Mouse (Mus musculus) liver (tissue): ENCODE data around the gene E330017A01Rik.

ENCODE experiments used
- DNase-seq: peaks from one replicate; pipeline ENCODE4 v3.0.0-alpha.2; 2020; ENCODE audit warnings: mixed read lengths

Gene E330017A01Rik

DNA sequence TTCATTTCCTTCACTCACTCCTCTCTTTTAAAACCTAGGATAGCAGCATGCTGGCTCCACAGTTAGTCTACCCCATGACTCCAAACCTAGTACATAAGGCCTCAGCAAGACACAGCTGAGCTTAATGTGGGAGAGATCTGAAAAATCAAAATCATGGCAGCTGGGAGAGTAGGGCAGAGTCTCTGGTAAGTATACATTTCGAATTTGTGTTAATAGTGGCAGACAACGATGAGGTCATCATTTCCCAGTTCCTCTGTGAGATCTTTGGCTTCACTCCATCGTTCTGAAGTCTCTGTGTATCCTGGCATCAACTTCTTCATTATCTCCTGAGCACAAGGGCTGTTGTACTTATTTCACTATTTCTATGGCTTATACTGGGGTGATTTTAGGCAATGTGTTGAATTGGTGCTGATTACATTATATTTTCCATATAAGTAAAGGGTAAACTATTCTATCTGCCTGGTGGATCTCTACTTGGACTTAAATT lies at the start of gene E330017A01Rik:
TSS of gene E330017A01Rik (minus strand) at position 51 of the 487 bp plus-strand sequence.
- no peak for DNase-seq

DNA sequence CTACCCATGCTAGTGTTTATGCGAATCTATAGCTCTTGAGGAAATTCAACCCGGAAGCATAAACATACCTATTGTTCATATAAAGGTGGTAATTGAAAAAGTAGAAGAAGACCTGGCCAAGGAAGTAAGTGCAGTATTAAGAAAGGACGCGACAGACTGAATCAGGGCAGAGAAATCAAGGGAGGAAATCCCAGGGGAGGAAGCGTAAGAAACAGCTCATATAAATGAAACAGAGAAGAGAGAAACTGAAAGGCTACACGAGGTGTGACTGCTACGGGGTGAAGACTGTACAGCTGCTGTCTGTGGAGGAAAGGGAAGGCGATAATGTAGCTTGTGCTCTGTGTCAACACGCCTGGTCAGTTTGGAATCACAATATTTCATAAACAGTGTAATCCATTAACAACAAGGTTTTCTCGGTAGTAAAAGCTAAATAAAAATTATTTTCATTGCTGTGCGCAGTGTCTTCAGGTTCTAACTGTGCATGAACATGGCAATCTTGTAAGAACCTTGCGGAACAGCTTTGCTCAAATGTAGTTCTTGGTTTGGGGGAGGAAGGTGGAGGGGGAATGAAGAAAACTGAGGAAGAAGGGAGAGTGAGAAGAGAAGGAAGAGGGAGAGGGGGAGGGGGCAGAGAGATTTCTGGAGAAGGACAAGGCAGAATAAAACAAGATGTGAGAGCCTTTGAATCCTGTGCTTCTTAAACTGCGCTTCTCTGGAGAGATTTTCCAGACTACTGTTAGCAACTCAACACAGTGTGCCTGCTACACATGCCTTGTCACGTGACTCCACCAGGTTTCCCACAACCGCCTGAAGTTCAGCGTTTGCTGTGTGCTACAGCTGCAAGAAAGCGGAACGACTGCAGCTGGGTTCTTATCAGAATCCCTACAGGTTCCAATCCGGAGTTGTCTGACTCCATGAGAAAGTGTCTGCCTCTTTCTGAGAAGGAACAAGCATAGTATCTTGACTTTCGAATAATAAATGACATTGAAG lies 47.3 kb upstream of the E330017A01Rik start:
- DNase-seq: peak; percentile 43

DNA sequence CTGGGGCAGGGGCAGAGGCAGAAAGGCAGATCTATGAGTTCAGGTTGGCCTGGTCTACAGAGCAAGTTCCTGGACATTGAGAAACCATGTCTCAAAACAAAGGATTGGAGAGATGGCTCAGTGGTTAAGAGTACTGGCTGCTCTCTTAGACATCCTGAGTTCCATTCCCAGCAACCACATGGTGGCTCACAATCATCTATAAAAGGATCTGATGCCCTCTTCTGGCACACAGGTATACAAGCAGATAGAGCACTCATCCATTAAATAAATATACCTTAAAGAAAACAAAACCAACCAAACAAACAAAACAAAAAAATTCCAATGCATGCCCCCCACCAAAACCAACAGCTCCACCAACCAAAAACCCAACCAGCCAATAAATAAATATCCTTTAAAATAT lies 46.0 kb upstream of the E330017A01Rik start:
- DNase-seq: no peak

DNA sequence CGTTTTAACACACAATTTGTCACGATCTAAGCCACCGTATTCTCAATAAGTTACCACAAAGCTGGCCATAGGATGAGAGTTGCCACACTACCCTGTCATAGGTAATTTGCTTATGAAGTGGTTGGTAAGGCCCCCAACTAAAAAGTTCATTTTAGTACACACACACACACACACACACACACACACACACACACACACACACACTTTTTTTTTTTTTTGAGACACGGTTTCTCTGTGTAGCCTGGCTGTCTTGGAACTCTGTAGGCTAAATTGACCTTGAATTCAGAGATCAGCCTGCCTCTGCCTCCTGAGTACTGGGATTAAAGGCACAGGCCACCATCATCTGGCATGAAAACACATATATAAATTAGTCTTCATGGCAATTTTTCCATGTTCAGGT lies 45.4 kb upstream of the E330017A01Rik start:
- DNase-seq: no peak

DNA sequence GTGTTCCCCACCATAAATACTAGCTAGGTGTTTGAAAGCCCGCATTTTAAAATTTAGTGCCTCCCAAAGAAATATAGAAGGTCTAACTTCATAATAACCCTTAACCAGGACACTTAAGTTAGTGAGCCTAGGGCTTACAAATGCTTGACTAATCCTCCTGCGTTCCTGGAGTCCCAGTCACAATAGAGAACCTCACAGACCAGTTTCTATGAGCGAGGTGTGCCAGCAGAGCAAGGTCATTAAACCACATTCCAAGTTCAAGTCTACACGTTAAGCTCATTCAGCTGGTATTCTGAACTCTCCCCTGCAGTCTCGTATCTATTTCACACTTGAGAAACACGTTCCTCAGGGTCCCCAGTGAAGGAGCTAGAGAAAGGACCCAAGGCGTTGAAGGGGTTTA lies 44.3 kb upstream of the E330017A01Rik start:
- no peak for DNase-seq

DNA sequence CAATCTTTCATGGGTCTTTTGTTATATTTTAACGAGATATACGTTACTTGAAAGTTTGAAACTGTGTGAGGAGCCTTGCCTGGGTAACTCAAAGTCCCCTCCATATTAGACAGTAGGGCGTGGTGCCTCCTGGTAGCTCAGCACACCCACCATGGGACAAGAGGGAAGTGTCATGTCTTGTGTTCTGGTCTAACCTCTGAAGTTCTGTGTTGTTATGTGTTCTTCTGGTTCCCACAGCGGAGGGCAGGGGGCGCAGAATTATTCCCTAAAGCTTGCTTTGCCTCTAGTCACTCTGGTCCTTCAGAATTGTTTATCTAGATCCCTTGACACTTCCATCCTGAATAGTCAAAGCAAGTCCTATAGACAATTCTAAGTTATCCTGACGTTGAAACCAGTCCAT lies 43.5 kb upstream of the E330017A01Rik start:
- no peak for DNase-seq

DNA sequence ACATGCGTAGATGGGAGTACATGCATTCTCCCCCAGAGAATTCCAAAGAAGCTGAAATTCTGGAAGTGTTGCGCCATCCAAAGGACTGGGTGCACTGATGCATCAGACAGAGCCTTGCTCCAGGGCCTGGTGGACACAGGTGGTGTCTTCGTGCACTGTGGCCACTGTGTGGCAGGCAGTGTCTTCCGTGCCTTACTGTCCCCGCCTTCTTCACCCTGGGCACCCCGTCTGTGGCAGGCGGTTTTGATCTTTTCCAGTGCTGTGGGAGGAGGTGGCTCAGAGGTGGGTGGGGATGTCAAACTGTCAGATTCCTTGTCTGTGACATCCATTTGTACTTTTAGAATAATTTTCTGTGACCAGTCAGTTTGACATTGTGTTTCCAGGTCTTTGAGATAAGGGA lies 40.1 kb upstream of the E330017A01Rik start:
- DNase-seq: peak; percentile 35

DNA sequence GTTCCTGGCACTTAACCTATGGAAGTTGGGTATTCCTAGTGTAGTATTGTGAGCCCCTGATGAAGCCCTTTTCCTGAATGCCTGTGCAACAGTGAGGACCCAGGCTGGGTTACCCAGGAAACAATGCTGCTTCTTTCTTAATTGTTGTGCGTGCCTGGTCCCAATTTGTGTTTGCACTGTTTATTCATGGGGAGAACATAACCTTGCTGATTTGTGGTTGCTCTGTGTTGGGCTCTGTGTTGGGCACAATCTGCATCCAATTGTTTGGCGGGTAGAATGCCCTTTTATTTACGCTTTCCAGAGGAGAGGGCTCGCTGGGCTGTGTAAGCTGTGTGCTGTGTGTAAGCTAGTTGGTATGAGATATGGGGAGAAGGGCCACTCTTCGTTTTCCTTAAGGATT lies 39.0 kb upstream of the E330017A01Rik start:
- DNase-seq: no peak

DNA sequence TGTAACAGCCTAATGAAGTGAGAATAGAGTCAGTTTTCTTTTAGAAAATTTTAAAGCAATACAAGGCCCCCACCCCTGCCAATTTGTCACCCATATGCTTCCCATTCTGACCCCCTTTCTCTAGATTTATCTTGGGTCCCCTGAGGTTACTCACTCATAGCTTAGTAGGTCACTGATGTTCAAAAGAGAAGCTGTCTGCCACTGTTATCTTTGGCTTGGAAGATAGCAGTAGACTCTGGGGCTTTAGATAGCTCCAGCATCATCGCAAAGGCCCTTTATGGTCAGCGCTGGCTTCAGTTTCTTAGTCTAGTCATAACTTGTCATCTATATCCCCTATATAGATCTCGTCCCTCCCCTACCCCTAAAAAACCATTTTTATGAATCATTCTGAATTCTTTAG lies 38.1 kb upstream of the E330017A01Rik start:
- DNase-seq: no peak

DNA sequence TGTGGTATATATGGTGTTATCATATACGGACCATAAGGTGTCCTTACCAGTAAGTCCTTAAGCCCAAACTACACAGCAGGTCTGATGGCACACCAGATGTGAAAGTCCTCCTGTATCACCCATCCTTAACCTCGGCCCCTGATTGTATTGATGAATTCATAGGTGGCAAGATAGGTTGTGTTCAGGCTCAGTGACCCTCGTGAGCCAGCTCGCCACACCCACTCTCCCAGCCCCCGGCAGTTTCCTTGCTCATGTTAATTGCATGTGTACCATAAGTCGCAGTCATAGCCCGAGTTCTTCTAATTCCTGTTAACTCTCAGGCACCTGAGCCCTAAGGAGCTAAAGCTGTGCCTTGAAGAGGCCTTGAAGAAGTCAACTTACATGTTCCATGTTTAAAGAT lies 37.6 kb upstream of the E330017A01Rik start:
- DNase-seq: no peak

DNA sequence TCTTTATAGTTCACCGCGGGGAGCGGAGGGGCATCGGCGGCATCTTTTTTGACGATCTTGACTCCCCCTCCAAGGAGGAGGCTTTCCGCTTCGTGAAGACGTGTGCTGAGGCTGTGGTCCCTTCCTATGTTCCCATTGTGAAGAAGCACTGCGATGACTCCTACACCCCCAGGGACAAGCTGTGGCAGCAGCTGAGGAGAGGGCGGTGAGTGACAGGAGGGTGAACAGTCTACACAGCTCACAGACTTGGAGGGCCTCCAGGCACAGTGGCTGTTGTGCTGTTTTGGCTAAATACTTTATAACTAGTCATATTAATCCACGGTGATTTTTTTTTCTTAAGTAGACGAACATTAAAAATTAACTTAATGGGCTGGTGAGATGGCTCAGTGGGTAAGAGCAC lies 36.7 kb upstream of the E330017A01Rik start:
- no peak for DNase-seq

DNA sequence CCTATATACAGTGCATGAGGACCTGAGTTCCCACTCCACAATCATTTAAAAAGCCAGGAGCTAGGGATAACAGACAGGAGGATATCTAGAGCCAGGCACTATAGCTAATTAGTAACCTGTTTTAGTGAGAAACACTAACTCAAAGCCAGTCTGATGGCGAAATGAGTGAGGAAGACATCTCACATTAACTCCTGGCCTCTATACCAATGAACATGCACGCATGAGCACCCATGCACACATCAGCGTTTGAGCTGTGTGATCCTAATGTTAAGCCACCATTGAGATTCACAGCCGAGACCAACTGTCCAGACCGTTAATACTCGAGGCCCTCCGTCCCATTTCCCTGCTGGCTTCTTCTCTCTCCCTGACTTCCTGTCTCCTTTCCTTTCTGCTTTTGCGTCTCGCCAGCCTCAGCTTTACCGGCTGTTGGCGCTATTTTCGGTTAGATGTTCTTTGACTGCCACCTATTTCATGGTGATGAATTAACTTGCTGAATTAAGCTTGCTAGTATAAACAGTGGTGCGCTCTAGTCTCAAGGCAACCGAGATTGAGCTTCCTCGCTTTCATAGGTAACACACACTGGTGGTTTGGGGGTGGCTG lies 35.4 kb upstream of the E330017A01Rik start:
- DNase-seq: no peak

DNA sequence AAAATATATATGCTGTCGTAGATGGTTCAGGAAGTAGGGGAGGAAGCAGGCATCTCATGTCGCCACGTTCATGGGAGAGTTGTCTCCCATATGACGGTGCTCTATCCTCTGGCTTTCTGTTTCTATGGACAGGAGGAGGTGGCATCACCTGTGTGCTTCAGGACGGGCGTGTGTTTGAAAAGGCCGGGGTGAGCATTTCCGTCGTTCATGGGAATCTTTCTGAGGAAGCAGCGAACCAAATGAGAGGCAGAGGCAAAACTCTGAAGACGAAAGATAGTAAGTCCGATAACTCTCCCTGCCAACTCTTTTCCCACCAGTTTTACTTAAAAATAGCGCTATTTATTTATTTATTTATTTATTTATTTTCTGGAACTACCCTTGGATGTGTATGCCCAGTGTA lies 33.9 kb upstream of the E330017A01Rik start:
- peak; percentile 44 for DNase-seq

DNA sequence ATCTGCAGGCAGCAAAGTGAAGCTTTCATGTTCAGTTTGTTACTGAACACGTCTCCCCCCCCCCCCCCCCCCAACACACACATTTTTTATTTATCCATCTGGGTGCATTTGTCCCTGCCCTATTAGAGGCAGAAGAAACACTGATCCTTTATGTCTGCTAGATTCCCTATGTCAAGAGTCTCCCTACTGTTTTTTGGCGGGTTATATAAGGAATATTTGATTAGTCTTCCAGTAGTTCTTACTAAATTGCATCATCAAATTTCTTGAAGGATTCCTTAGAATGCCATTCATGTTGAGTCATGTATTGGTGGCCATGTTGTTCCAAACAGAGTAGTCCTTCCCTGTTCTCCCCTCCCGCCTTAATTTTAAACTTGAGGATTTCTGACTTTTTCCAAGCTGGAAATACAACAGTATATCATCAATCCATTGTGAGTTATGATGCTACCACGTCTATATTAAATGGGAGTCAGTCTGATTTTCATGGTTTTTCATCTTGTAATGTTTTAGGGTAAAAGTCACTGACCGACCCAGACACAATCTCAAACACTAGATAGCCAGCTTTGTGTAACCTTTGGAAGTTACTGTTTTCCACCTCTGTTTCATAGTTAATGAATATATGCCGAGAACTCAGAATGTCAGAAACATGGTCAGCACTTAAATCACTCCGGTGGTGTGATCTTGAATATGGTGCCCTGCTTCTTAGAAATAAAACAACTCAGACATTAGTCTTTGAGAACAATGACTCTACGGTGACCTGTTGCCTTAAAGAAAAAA lies 32.9 kb upstream of the E330017A01Rik start:
- no peak for DNase-seq

DNA sequence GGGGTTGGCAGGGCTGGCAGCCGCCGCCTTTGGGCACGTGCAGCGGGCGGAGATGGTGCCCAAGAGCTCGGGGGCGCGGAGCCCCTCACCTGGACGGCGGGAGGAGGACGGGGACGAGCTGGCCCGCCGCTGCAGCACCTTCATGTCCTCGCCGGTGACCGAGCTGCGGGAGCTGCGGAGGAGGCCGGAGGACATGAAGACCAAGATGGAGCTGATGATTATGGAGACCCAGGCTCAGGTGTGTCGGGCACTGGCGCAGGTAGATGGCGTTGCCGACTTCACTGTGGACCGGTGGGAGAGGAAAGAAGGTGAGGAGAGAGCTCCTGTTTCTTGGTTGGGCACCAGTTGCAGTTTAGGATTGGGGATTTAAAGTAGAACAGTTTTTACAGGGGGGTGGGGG lies 32.1 kb upstream of the E330017A01Rik start:
- DNase-seq: peak; percentile 50

DNA sequence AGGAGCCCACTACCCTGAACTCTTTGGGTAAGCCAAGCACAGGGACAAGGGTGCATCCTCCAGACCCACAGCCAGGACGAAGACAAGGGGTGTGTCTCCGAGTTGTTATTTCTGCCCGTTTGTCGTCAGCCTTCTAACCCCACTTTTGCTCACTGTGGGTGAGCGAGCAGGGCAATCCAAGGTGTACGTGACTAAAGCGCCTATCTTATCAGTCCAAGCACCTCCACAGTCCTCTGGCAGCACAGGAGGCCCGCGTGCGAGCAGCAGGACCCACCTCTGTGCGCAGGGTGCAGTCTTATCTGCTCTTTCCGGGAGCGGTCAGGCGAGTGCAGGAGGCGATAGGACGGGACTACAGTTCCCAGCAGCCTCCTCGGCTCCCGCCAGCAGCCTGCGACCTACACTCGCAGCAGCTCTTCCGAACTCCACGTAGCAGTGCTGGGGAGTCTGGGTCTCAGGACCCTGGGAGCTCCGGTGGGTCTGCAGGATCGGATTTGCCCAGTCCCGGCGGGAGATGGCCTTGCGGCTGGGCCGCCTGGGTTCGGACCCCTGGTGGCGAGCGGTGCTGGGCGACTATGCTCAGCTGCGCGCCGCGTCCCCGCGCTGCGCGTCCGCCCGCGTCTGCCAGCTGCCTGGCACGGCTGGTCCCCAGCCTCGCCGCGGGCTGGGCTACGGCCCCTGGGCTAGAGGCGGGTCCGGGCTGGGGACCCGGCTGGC lies 31.5 kb upstream of the E330017A01Rik start, which contains the start of gene Cpox:
TSS of gene Cpox (plus strand) at position 376 of the 714 bp plus-strand sequence.
- DNase-seq: peak; percentile 97

DNA sequence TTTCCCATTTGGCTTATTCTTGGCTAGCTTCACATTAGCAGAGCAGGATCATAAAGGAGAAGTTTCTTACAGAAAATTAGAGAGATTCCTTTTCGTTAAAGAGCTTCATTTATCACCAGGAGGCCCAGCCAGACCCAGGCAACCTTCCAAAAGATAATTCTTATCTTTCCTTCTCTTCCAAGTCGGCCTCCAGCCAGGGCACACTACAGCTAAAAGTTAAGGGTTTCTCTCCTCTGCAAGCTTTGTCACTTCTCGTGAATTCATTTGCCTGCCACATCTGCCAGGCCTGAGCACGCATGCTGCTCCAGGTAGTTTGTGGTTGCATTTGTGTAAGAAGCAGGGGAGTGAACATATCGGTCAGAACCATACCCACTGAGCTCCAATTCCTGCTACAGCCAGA lies 30.7 kb upstream of the E330017A01Rik start:
- DNase-seq: peak; percentile 86

DNA sequence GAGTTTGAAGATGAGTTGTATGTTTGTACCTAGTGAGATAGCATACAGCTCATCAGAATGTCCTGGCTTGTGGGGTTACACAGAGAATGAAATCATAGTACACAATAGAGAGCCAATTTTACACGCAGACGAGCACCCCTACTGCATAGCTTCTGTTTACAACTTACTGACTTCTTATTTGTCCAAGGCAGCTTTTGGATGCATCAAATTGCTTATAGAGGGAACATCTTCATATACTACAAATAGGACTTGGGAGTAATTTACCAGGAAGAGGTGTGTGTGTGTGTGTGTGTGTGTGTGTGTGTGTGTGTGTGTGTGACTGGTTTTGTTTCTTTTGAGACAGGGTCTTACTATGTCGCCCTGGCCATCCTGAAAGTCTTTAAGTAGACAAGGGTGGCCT lies 30.0 kb upstream of the E330017A01Rik start:
- peak; percentile 8 for DNase-seq

DNA sequence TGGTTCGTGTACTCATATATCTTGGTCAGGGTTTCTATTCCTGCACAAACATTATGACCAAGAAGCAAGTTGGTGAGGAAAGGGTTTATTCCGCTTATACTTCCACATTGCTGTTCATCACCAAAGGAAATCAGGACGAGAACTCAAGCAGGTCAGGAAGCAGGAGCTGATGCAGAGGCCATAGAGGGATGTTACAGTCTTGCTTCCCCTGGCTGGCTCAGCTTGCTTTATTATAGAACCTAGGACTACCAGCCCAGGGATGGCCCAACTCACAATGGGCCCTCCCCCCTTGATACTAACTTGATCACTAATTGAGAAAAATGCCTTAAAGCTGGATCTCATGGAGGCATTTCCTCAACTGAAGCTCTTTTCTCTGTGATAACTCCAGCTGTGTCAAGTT lies 28.1 kb upstream of the E330017A01Rik start:
- peak; percentile 2 for DNase-seq

DNA sequence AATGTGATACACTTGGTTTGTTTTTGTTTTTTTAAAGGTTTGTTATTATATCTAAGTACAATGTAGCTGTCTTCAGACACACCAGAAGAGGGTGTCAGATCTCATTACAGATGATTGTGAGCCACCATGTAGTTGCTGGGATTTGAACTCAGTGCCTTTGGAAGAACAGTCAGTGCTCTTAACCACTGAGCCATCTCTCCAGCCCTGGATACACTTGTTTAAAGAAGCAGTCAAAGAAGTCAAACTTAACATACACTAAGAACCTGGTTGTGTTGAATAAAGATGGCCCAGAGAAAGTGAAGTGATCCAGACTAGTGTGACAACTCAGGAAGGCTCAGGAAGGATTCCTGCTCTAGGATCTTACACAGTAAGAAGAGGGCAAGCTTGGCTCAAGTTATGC lies 26.6 kb upstream of the E330017A01Rik start:
- peak; percentile 0 for DNase-seq

DNA sequence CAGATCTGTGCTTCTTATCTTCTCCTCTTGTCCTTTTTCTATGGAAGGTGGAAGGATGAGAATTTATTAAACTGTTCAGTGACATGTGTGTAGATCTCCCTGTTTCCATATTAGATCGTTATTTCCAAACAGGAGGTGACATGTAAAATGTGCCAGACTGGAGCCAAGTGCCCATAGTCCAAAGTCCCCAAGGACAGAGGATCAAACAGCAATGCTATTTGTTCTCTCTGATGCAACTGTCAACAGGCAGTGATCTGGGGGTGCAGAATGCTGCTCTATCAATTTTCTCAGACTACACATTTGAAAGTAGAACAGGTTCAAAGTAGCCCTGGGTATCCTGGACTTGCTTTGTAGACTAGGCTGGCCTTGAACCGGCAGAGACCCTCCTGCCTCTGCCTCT lies 25.3 kb upstream of the E330017A01Rik start:
- peak; percentile 6 for DNase-seq

DNA sequence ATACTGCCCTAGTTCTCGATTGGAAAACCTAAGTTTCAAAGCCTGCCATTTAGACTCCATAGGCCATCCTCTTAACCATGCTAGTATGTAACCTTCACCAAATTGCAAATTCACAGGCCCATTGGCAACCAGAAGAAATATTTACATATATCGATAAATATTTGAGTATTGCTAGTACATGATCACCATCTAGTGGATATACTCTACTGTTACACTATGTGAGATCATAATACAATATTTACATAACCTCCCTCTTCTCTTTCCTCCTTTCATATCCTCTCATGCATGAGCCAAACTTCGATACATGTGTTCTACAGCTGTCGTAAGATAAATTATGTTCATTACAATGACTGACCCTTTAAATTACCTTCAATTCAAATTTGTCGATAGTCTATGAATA lies 24.5 kb upstream of the E330017A01Rik start:
- DNase-seq: peak; percentile 3
